Mouse (Mus musculus) left cerebral cortex, adult 8-10 months (tissue): ENCODE results near the gene Wwox. TPM values are rescaled to one million over a fixed set of nuclear protein-coding genes. Genes with fewer than 3 reads are reported as not detected.

Experiments used
- DNase-seq, 2 experiments: peaks; one replicate each; pipeline ENCODE4 v3.0.0; 2022; ENCODE audit warnings: low spot score in 2 of 2
- total RNA-seq, 4 experiments: library from RNA; stranded (reverse); gene quantifications; 2 replicates each; pipeline ENCODE4 v1.2.4; 2022

The Wwox gene
- total RNA-seq, 4 experiments from 2014 or later, result 18.8 to 21.0 (median 19.8) TPM

DNA sequence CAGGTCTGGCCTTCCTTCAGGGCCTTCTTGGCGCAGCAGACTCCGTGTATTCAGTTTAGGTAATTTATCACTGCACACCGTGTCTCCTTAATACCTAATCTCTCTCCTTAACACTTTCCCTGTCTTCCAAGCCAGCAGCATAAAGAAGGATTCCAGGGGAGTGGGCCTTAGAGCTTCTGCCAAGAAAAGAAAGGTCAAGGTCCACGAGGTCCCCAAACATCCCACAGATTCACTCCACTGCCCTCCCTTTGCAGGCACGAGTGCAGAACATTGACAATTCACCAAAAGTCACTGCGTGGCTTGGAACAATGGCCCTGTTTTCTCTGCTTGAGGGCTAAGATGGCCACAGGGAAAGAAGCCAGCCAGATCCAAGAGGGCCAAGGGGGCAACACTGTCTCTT lies 96.7 kb downstream of the Wwox start:
- no peak for DNase-seq

DNA sequence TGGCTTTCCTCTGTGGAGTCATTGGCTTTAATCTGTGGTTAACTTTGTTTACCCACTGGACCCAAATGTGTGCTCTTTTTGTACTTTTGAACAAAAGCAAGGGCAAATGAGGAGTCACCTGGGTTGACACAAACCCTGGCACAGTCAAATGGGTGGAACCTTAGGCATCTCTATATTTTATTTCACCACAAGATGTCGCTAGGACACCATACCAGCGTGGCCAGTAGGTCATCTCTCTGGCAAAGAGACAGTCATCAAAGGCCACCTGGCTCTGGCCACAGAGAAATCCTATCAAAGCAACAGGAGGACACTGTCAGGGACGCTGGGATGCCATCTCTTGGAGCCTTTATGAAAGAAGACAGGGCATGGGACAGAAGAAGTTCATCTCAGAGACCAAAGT lies 101.7 kb downstream of the Wwox start:
- DNase-seq, result peak in 1 of 2 experiments; percentile 6

DNA sequence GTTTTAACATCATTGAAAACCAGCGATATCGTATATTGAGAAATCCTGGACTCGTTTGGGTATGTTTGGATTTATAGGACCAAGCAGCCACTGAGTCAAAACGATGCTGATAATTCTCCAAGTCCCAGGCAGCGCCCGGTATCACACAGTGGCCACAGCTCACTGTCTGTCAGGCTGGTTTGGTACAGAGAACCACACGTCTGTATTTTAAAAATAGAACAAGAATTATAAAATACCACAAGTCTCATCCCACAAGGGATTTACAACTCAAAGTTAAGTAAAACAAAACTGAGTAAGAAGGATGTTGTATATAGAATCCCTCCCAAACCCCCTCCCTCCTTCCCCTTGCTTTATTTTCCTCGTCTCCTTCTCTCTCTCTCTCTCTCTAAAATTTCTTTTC lies 108.9 kb downstream of the Wwox start:
- no peak for DNase-seq

DNA sequence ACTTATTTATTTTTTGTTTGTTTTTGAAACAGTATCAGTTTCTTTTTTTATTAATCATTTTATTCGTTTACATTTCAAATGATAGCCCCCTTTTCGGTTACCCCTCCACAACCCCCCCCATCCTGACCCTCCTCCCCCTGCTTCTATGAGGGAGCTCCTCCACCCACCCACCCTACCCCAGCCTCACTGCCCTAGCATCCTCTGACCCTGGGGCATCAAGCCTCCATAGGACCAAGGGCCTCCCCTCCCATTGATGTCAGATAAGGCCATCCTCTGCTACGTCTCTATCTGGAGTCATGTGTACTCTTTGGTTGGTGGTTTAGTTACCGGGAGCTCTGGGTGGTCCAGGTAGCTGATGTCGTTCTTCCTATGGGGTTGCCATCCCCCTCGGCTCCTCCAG lies 109.4 kb downstream of the Wwox start:
- no peak for DNase-seq

DNA sequence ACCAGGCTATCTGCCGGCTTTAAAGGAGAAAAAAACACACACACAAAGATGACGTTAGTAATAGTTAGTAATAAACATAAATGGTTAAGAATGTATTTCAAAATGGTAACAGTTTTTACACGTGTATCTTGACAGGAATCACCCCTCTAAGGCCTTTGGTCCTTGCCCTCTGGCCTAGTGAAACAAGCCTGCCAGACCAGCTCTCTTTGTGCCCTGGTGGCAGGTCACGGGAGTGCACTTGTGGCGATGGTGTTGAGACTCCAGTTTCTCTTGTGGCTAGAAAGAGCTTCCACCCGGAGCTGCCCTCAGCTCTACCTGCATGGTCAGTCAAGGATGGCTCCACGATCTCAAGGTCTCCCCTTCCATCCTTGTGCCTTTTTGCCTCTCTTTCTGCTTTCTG lies 110.6 kb downstream of the Wwox start:
- DNase-seq, result no peak

DNA sequence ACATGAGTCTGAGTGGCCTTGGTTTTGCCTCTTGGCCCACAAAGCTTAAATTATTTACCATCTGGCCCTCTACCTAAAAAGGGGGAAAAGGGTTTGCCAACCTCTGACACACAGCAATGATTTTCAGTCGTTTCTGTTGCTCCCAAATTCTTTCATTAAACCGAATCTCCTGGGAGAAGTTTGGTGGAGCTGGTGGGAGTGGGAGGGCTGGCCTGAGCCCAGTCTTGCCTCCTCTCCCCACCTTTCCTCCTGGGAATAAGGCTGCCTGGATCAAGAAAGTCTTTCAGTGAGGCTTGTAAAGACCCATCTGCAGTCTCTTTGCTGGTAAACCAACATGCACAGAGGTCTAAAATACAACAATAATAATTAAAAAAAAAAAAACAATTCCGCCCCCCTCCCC lies 113.2 kb downstream of the Wwox start:
- no peak for DNase-seq

DNA sequence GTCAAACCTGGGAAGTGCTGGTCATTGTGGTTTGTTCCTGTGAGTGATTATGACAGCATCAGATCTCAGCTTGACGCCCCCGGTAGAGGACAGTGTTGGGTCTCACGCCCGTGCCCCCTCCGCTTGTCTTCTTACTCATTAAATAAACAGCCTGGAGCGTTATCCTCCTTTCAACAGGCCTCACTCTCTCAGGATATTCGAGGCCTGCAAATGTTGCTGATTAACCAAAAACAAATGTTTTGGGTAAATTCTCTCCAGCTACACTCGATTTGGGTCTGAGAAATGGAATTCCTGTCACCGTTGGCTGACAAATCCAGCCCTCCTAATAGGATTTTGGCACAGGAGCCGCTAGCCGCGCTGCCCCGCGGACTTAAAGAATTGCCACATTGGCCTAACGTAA lies 115.5 kb downstream of the Wwox start:
- DNase-seq, result no peak

DNA sequence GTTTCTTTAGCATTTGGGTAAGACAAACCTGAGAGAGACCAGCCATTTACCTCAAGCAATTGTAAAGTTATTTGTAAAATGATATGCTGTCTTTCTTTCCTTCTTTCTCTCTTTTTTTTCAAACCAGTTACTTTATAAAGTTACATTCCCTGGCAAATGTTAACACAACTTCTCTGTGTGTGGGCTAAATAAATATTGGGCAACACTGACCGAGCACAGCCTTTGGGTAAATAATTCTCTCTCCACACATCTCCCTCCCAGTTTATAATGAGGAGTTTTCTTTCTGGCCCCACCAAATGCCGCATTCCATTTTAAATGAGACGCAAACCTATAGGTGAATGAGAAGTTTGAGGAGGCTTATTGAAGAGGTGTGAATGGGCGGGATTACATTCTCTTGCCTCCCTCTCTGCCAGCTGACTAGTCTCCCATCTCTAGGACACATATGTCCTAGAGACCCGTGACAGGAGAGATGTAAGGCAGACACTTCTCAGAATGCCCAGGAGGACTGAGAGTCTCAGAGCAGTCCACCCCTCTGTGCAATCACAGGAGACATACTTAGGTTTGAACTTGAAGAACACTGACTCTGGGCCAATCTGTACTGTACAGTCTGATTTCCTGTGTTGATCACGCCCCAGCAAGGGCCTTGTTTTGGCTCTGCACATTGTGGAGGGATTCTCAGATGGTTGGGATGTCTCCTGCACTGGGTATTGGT lies 116.2 kb downstream of the Wwox start:
- no peak for DNase-seq

DNA sequence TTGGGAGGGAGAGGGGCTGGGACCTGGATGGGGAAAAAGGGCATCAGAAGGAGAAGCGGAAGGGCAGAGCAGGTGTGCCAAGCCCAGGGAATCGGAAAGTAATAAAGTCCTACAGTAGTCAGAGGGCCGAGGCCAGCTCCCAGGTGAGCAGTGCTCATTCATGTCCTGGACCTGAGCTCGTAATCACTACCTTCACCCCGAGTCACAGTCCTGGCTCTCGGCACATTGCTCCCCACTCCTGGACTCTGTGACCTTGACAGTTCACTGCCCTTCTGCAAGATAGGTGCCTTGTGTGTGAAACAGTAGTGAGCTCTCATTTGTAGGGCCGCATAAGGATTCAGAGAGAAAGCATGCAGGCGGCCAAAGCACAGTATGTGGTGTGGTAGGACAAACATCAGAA lies 121.7 kb downstream of the Wwox start:
- no peak for DNase-seq

DNA sequence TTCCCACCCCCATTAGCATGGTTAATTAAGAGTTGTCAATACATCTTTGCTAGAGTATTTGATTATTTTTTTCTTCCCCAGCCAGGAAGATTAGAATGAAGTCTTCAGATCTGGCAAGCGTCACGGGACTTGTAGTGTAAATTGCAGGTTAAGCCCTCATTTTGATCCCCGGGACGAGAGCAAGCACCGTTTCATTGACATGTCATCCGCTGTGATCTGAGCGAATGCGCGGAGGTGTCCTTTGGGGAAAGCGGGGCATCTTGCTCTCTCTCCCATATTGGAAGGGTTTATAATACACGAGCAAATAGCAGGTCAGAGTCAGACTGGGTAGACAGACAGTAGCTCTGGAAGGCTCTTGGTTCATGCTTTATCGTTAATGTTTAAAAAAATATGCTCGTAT lies 123.0 kb downstream of the Wwox start:
- no peak for DNase-seq

DNA sequence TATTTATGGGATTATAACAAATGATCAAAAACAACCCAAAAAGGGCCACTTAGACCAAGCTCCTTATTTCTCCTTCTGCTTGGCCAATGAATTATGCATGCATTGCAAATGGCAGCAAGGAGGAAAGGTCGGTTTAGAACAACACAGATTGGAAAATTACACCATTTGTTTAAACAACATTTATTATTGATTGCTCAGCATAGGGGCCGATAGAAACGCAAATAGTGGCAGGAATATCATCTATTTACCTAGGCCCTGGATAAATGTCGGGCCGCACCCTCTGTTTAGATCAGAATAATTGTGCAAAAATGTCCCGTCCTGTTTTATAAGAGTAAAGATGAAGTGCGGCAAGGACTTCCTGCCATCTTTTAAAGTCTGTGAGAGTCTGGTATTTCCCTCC lies 123.9 kb downstream of the Wwox start:
- no peak for DNase-seq

DNA sequence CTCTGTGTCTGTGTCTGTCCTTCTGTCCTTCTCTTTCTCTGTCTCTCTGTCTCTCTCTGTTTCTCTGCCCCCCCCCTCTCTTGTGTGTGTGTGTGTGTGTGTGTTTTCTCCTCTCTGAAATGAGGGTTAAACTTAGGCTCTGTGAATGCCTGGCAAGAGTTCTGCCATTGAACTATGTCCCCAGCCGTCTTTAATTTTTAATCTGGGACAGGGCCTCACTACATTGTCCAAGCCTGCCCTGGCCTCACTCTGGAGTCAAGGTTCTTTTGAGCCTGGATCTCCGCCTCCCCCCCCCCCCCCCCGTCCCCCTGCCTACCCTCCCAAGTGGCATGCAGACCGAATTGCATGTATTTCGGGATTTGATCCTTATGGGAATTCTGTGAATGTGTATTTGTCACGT lies 124.6 kb downstream of the Wwox start:
- DNase-seq, result no peak

DNA sequence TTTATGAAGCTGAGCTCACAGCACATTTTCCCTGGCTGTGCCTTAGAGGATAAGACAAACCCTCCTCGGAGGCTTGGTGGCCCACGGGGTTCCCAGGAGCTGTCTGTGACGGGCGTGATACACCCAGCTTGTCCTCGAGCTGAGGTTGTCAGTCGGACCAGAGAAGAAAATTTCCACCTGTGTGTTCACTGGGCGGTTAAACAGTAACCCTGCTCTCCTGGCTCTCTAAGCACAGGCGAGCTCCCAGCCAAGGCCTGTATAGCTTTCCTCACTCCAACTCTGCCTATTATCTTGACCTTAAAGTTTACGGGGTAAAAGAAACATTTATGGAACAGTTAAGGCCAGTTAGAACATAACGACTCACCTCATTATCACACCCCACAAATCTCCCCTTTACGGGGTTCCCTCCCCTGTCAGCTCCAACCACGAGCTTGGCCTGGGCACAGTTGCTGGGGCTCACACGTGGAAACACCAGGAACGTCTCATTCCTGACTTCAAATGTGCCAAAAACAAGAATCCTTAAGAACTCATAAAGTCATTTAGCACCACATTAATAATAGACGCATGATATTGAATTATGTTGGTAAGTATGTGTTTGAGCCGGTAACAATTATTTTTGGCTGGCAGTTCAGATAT lies 129.2 kb downstream of the Wwox start:
- no peak for DNase-seq

DNA sequence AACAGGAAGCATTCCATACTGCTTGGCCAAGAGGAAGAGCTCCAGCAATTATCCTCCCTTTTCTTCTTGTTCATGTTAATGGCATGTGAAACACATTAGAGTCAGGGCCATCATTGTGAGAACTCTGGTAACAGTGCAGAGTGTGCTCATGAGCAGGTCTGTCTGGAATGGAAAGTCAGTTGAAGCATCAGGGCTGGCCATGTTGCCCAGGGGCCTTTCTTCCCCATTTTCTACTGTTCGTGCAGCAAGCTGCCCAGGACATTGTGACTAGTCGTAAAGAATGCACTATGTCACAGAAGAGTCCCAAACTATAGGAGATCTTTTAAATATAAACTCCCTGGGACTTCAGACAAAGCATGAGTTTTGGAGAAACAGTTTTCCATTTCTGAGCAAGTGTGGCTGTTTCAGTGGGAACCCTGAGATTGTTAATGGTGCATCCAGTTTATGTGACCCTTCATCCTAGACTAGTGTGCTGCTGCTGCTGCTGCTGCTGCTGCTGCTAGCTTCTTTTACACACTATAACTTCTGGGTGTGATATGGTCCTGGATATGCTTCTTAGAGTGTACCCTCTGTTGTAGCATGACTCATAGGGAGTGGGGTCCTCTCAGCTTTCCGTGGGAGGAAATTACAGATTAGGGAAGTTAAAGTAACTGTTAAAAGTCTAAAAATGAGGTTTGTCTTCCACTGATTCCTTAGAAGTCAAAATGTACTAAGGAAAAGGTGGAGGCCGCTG lies 133.7 kb downstream of the Wwox start:
- no peak for DNase-seq

DNA sequence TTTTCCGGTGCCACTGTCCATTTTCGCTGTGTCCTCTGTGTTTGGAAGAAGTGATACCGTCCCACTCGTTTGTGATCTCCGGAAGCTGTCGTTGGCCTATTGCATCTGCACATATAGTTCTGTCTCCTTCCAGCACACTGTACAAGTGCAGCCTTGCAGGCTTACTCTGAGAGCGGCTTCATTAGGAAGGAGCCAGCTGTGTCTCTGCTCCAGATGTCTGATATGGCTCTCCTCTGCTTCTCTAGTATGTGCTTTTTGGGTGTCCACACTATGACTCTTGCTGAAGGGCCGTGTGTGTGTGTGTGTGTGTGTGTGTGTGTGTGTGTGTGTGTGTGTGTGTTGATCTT lies 134.3 kb downstream of the Wwox start:
- no peak for DNase-seq

DNA sequence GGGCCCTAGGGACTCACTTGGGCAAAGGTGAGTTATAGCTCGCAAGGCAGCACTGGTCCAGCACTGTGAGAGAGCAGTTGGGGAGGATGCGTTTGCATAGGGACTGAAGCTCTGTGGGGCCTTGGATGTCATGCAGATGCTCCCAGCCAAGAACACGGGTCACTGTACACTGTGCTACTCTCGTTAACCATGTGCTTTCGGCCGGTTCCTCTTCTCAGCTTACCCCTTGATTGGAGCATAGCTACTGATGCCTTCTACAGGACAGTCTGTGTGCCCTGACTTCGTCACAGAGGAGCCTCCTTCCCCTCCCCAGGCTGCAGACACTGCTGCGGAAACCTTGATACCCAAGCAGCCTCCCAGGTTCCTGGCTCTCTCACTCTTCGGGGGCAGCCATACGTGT lies 139.8 kb downstream of the Wwox start:
- DNase-seq, result no peak

DNA sequence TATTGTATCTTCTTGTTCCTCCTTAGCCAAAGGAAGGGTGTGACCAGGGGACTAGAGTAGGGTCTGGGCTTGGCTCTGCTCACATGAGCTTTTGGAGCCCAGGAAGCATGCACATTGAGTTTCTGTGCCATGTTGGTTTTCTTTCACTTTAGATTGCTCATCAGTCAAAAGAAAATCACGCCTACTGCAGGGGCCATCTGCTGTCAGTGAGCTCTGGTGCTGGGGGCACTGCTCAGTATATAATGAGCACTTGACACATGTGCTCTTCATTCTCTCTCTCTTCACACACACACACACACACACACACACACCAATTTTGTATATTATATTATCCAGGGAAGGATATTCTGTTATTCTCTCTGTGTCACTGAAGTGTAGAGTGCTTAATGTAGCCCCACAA lies 141.2 kb downstream of the Wwox start:
- no peak for DNase-seq

DNA sequence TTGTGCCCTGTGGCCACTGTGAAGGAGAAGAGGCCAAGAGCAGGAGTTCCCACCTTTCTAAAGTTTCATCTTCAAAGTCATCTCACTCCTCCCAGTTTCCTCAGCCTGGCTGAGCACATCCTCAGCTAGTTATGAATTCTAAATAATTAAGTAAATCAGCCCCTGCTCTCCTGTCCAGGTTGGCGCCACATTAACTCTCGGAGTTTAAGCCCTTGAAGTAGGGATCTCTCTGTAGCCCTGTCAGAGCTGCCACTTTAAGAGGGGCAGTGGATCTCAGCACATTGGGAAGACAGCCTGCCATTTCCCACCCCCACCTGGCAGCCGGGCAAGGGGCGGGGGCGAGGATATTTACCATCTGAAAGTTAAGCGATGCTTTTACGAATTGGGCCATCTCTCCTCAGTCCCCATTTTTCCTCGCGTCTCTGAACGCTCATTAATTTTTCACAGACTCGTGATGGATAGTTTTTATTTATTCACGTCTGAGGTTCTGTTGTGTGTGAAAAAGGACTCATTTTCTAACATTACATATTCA lies 150.9 kb downstream of the Wwox start:
- no peak for DNase-seq

DNA sequence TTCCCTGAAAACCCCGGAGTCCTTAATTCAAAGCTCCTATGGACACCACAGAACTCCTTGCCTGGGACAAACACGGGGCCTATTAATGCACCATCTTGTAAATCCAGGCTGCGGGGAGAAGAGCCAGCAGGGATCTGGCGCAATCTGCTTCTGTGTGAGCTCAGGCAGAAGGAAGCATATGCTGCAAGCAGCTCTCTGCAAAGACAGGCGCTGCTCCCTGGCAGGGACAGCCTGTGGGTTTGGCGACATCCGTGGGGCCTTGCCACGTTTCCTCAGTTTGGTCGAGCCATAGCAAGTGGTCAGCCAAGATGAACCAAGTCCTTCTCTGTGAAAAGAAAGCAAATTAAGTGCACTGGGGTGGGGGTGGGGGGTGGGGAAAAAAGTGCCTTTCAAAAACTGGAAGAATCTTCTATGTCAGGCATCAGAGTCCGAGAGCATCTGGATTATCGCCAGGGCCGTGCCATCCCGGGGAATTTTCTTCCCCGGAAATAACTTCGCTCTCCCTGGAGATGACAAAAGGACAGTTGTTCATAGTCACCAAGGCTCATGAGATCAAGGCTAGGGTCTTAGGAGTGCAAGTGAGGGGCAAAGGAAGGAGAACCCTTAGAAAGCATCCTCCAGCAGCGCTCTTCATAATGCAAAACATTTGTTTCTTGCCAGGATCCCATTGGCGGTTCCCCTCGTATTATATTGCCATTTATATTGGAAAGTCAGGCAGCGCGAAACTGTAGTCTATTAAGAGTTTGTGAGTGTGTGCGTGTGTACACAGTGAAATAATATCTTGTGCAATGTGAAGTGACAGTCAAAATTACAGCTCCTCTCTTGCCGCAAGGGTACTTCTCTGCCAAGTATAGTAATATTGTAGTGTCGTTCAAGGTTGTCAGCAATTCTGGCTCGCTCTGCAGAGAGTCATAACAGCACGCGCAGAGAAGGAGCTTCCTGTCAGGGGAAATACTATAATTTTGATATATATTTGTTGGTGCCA lies 152.1 kb downstream of the Wwox start:
- peak; percentile 11 to 52 for DNase-seq

DNA sequence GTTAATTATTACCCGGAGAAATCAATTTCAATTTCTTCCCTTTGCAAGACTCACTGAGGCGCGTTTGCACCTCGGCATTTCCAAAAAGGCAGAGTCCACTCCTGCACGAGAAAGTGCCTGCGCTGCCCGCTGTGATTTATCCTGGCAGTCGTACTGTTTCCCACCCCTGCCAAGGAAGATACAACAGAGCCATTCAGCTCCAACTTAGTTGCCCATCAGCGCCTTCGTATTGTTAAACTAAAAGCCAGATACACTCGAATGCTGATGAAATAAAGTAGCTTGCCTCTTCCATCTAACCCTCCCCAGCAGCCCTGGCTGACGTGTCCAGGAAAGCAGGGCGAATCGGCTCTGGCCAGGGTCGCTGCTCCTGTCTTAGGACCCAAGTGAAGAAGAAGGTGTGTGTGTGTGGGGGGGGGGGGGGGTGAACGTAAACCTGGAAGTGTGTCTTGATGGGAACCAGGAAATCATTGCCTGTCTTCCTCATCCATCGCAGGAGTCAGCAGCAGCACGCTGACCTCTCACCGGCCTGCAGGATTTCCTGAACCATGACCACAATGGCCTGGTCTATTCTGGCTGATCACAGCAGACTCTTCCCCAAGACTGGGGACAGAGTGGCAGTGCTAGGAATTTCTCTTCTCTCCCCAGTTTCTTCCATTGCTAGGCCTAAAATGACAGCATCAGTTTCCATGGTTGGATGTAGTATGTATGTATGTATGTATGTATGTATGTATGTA lies 154.1 kb downstream of the Wwox start:
- no peak for DNase-seq

DNA sequence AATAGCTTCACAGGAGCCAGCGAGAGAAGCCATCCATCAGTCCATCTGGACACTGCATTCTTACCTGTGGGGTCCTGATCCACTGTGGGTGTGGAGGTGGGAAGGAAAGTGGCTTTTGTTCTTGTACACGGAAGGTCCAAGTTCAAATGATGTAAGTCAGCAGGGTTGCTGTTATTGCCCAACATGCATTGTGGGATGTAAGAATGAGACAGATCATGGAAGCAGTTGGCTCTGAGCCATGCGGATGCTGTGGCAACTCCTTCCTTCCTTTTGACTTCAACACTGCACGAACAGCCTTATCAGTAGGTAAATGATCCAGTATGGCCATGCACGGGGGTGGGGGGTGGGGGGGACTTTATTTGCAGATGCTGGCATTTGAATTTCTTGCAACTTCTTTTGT lies 155.4 kb downstream of the Wwox start:
- DNase-seq, result no peak
